Mouse (Mus musculus) stomach, embryonic 16.5 days (tissue): ENCODE measurements around the gene Ikzf3. TPM values are rescaled to one million over a fixed set of nuclear protein-coding genes. Genes with fewer than 3 reads are reported as not detected.
A peak's percentile ranks its signal among the peaks of the same experiment; 100 is the strongest.

ENCODE experiments used
- ATAC-seq: fragments of 200-750 bp; cut with Nextera tagmentation; 2 replicates; pipeline ENCODE4 v1.8.0; 2017; ENCODE audit warnings: moderate number of reproducible peaks, moderate TSS enrichment; ENCODE audit not compliant: insufficient read depth, low FRiP score
- H3K27ac ChIP-seq: fragments of 300-500 bp; sonication (generic); 2 replicates; pipeline ENCODE4 v1.5.1; 2014; ENCODE audit warnings: low read length
- H3K27me3 ChIP-seq: fragments of 300-500 bp; sonication (generic); 2 replicates; pipeline ENCODE4 v1.6.1; 2014; ENCODE audit warnings: low read length, control low read depth, mixed read lengths; ENCODE audit not compliant: control insufficient read depth, insufficient read depth
- H3K36me3 ChIP-seq: fragments of 300-500 bp; sonication (generic); 2 replicates; pipeline ENCODE4 v1.6.1; 2014; ENCODE audit warnings: low read length; ENCODE audit not compliant: control insufficient read depth, insufficient read depth
- H3K4me1 ChIP-seq: fragments of 300-500 bp; sonication (generic); 2 replicates; pipeline ENCODE4 v1.6.1; 2014; ENCODE audit warnings: low read length, control low read depth, mixed read lengths; ENCODE audit not compliant: control insufficient read depth, insufficient read depth
- H3K4me2 ChIP-seq: fragments of 300-500 bp; sonication (generic); 2 replicates; pipeline ENCODE4 v1.6.1; 2014; ENCODE audit warnings: low read depth, low read length, mixed read lengths
- H3K4me3 ChIP-seq: fragments of 300-500 bp; sonication (generic); replicated peaks from 2 replicates; pipeline ENCODE4 v1.5.1; 2014; ENCODE audit warnings: mild to moderate bottlenecking, low read length
- H3K9ac ChIP-seq: fragments of 300-500 bp; sonication (generic); 2 replicates; pipeline ENCODE4 v1.6.1; 2014; ENCODE audit warnings: low read length
- H3K9me3 ChIP-seq: fragments of 300-500 bp; sonication (generic); replicated peaks from 2 replicates; pipeline ENCODE4 v1.6.1; 2016; ENCODE audit warnings: low read length, control low read depth; ENCODE audit not compliant: control insufficient read depth
- WGBS: fragments of 180-500 bp; shearing (Covaris S2); extraction: QIAGEN DNeasy Blood & Tissue Kit; methylation state at CpG from one replicate; pipeline ENCODE4 v1.1.7; 2014; 5-methylcytosine and 5-hydroxymethylcytosine counted together
- polyA plus RNA-seq: library from polyadenylated mRNA; unstranded; fragments of >200 nt; fragmentation: Nextera tagmentation; extraction: Ambion mirVana; gene quantifications from 2 replicates; pipeline ENCODE4 v1.2.1, GENCODE M21; 2015

Ikzf3 gene
- polyA plus RNA-seq, 1 experiment from 2014 or later, result 0.54 TPM

GRCm38 (mm10) chr11:98540319-98540718 is 5.5 kb downstream of the Ikzf3 start:
- ATAC-seq, result no peak
- 80% methylated on average over 5 of the region's 5 CpGs for WGBS
- H3K27me3 ChIP-seq, result peaks cover 15% of the 10 kb centered on the region
- no peak overlapping the region for H3K27ac ChIP-seq
- H3K4me3 ChIP-seq, result no peak overlapping the region
- no peaks in the 10 kb centered on the region for H3K36me3 ChIP-seq
- H3K9ac ChIP-seq, result no peak overlapping the region
- peaks cover 1% of the 10 kb centered on the region for H3K4me1 ChIP-seq
- no peak overlapping the region for H3K4me2 ChIP-seq
- peaks cover 2% of the 10 kb centered on the region; the same call in 1 of the 2 replicates for H3K9me3 ChIP-seq

- Histone ChIP-seq H3K27me3 (peaks cover 6% of the 10 kb centered on the region), H3K9me3 (peaks cover 2% of the 10 kb centered on the region; the same call in 1 of the 2 replicates), H3K4me2 (no peak overlapping the region), H3K27ac (no peak overlapping the region), H3K36me3 (no peaks in the 10 kb centered on the region), H3K9ac (no peak overlapping the region), H3K4me3 (no peak overlapping the region), H3K4me1 (no peaks in the 10 kb centered on the region)
- ATAC-seq, result no peak
Measured at GRCm38 (mm10) chr11:98537480-98538034, 8.3 kb downstream of the Ikzf3 start.

GRCm38 (mm10) chr11:98526824-98527461 is 18.9 kb downstream of the Ikzf3 start:
- no peak overlapping the region for H3K4me2 ChIP-seq
- H3K36me3 ChIP-seq, result no peaks in the 10 kb centered on the region
- 73% methylated on average over 10 of the region's 10 CpGs for WGBS
- H3K27ac ChIP-seq, result no peak overlapping the region
- H3K27me3 ChIP-seq, result no peaks in the 10 kb centered on the region
- no peaks in the 10 kb centered on the region for H3K9me3 ChIP-seq
- H3K9ac ChIP-seq, result no peak overlapping the region
- no peak for ATAC-seq
- no peak overlapping the region for H3K4me3 ChIP-seq
- H3K4me1 ChIP-seq, result no peaks in the 10 kb centered on the region

GRCm38 (mm10) chr11:98525140-98525539 is 20.7 kb downstream of the Ikzf3 start:
- Histone ChIP-seq H3K4me1 (no peaks in the 10 kb centered on the region), H3K9me3 (no peaks in the 10 kb centered on the region), H3K27ac (no peak overlapping the region), H3K27me3 (no peaks in the 10 kb centered on the region), H3K4me2 (no peak overlapping the region), H3K4me3 (no peak overlapping the region), H3K36me3 (no peaks in the 10 kb centered on the region), H3K9ac (no peak overlapping the region)
- WGBS, result 48% methylated on average over 4 of the region's 4 CpGs
- no peak for ATAC-seq

GRCm38 (mm10) chr11:98520468-98520867 is 25.4 kb downstream of the Ikzf3 start:
- H3K4me3 ChIP-seq, result no peak overlapping the region
- H3K4me1 ChIP-seq, result no peaks in the 10 kb centered on the region
- WGBS, result 23% methylated on average over 10 of the region's 10 CpGs
- no peaks in the 10 kb centered on the region for H3K36me3 ChIP-seq
- ATAC-seq, result peak; percentile 58; the same call in 1 of the 2 replicates
- peak overlapping the region; percentile 52; the same call in 1 of the 2 replicates for H3K27ac ChIP-seq
- no peak overlapping the region for H3K4me2 ChIP-seq
- no peaks in the 10 kb centered on the region for H3K27me3 ChIP-seq
- H3K9me3 ChIP-seq, result no peaks in the 10 kb centered on the region
- H3K9ac ChIP-seq, result no peak overlapping the region

- no peaks in the 10 kb centered on the region for H3K4me1 ChIP-seq
- H3K27ac ChIP-seq, result no peak overlapping the region
- no peak overlapping the region for H3K9ac ChIP-seq
- H3K36me3 ChIP-seq, result no peaks in the 10 kb centered on the region
- no peak overlapping the region for H3K4me3 ChIP-seq
- whole genome bisulfite sequencing, result 67% methylated on average over 6 of the region's 6 CpGs
- no peaks in the 10 kb centered on the region for H3K27me3 ChIP-seq
- no peak overlapping the region for H3K4me2 ChIP-seq
- no peak for ATAC-seq
- H3K9me3 ChIP-seq, result no peaks in the 10 kb centered on the region
Measured at GRCm38 (mm10) chr11:98513356-98513936, 32.4 kb downstream of the Ikzf3 start.

GRCm38 (mm10) chr11:98512881-98513280 is 33.0 kb downstream of the Ikzf3 start:
- Histone ChIP-seq H3K27me3 (no peaks in the 10 kb centered on the region), H3K9ac (no peak overlapping the region), H3K36me3 (no peaks in the 10 kb centered on the region), H3K27ac (no peak overlapping the region), H3K9me3 (no peaks in the 10 kb centered on the region), H3K4me3 (no peak overlapping the region), H3K4me2 (no peak overlapping the region), H3K4me1 (no peaks in the 10 kb centered on the region)
- WGBS, result 91% methylated on average over 13 of the region's 13 CpGs
- ATAC-seq, result no peak

GRCm38 (mm10) chr11:98510125-98510524 is 35.7 kb downstream of the Ikzf3 start:
- WGBS, result 75% methylated on average over 8 of the region's 8 CpGs
- ATAC-seq, result no peak
- Histone ChIP-seq H3K36me3 (no peaks in the 10 kb centered on the region), H3K9me3 (no peaks in the 10 kb centered on the region), H3K4me1 (no peaks in the 10 kb centered on the region), H3K4me2 (no peak overlapping the region), H3K27ac (no peak overlapping the region), H3K9ac (no peak overlapping the region), H3K27me3 (no peaks in the 10 kb centered on the region), H3K4me3 (no peak overlapping the region)

- no peaks in the 10 kb centered on the region for H3K9me3 ChIP-seq
- H3K36me3 ChIP-seq, result no peaks in the 10 kb centered on the region
- H3K4me3 ChIP-seq, result no peak overlapping the region
- H3K27me3 ChIP-seq, result no peaks in the 10 kb centered on the region
- 68% methylated on average over 7 of the region's 7 CpGs for WGBS
- no peak for ATAC-seq
- no peak overlapping the region for H3K4me2 ChIP-seq
- no peaks in the 10 kb centered on the region for H3K4me1 ChIP-seq
- H3K27ac ChIP-seq, result no peak overlapping the region
- no peak overlapping the region for H3K9ac ChIP-seq
Measured at GRCm38 (mm10) chr11:98509434-98509833, 36.4 kb downstream of the Ikzf3 start.
